Mouse (Mus musculus): Measurements from ENCODE around the gene Gm21731.

The Gm21731 gene

GRCm38 (mm10) chr13:120238811-120239210, at the start of gene Gm21731:
Gene Gm21731 (plus strand): TSS chr13:120239111.

GRCm38 (mm10) chr13:120196189-120196821, 42.6 kb upstream of the Gm21731 start:
- WGBS: 83% methylated on average over 7 of the region's 8 CpGs

GRCm38 (mm10) chr13:120215847-120216246, 23.1 kb upstream of the Gm21731 start, which contains the start of gene Gm21762:
Gene Gm21762 (minus strand): TSS chr13:120215947.
- no CpG with 5 or more reads among the region's 2 CpGs for WGBS

GRCm38 (mm10) chr13:120220922-120221321, 18.0 kb upstream of the Gm21731 start:
- 86% methylated on average over 5 of the region's 5 CpGs for WGBS

GRCm38 (mm10) chr13:120223012-120223659, 15.8 kb upstream of the Gm21731 start:
- WGBS: 93% methylated on average over 16 of the region's 25 CpGs

- 94% methylated on average over 17 of the region's 17 CpGs for WGBS
Measured at GRCm38 (mm10) chr13:120231798-120232197, 7.1 kb upstream of the Gm21731 start.

GRCm38 (mm10) chr13:120232447-120233049, 6.4 kb upstream of the Gm21731 start:
- WGBS: 78% methylated on average over 13 of the region's 25 CpGs

- 70% methylated on average over 2 of the region's 3 CpGs for WGBS
Measured at GRCm38 (mm10) chr13:120251208-120251924, 12.5 kb downstream of the Gm21731 start.

- WGBS: 85% methylated on average over 3 of the region's 3 CpGs
Measured at GRCm38 (mm10) chr13:120258817-120259658, 20.1 kb downstream of the Gm21731 start.

- WGBS: 55% methylated on average over 3 of the region's 3 CpGs
Measured at GRCm38 (mm10) chr13:120259718-120260117, 20.8 kb downstream of the Gm21731 start.

- WGBS: 88% methylated on average over 2 of the region's 2 CpGs
Measured at GRCm38 (mm10) chr13:120262870-120263269, 24.0 kb downstream of the Gm21731 start, which contains the start of gene AF067061. Gene AF067061 (plus strand): TSS chr13:120263114.

GRCm38 (mm10) chr13:120277837-120278236, 38.9 kb downstream of the Gm21731 start:
- WGBS: 32% methylated on average over 2 of the region's 2 CpGs

GRCm38 (mm10) chr13:120278784-120279183, 39.9 kb downstream of the Gm21731 start:
- WGBS: 88% methylated on average over 9 of the region's 9 CpGs

Measured in cerebral cortex, adult 2 months (tissue).